Mouse (Mus musculus) heart, embryonic 10.5 days (tissue): ENCODE data around the gene Anxa2. TPM values are rescaled to one million over a fixed set of nuclear protein-coding genes. Genes with fewer than 3 reads are reported as not detected.

Source experiments
- DNase-seq: peaks from one replicate; pipeline ENCODE4 v3.0.0-alpha.2; 2017; ENCODE audit warnings: low spot score
- H3K27ac ChIP-seq: fragments of 300-500 bp; sonication (generic); 2 replicates; pipeline ENCODE4 v1.5.1; 2016; ENCODE audit warnings: mild to moderate bottlenecking
- H3K27me3 ChIP-seq: fragments of 300-500 bp; sonication (generic); 2 replicates; pipeline ENCODE4 v1.6.1; 2016; ENCODE audit warnings: mild to moderate bottlenecking; ENCODE audit not compliant: poor library complexity, insufficient read depth, severe bottlenecking
- H3K36me3 ChIP-seq: fragments of 300-500 bp; sonication (generic); 2 replicates; pipeline ENCODE4 v1.6.1; 2016; ENCODE audit warnings: mild to moderate bottlenecking, moderate library complexity
- H3K4me1 ChIP-seq: fragments of 300-500 bp; sonication (generic); 2 replicates; pipeline ENCODE4 v1.6.1; 2016; ENCODE audit warnings: mild to moderate bottlenecking
- H3K4me3 ChIP-seq: fragments of 300-500 bp; sonication (generic); 2 replicates; pipeline ENCODE4 v1.5.1; 2016; ENCODE audit warnings: mild to moderate bottlenecking, moderate library complexity
- H3K9me3 ChIP-seq: fragments of 300-500 bp; sonication (generic); 2 replicates; pipeline ENCODE4 v1.6.1; 2016; ENCODE audit warnings: mild to moderate bottlenecking, moderate library complexity
- WGBS: fragments of 180-500 bp; shearing (Covaris S2); methylation state at CpG from one replicate; pipeline ENCODE4 v1.1.7; 2016; 5-methylcytosine and 5-hydroxymethylcytosine counted together
- polyA plus RNA-seq: library from polyadenylated mRNA; unstranded; fragments of >200 nt; fragmentation: Nextera tagmentation; extraction: Ambion mirVana; gene quantifications from 2 replicates; pipeline ENCODE4 v1.2.1, GENCODE M21; 2016

The Anxa2 gene
- polyA plus RNA-seq, 1 experiment from 2014 or later, result 349 TPM

DNA sequence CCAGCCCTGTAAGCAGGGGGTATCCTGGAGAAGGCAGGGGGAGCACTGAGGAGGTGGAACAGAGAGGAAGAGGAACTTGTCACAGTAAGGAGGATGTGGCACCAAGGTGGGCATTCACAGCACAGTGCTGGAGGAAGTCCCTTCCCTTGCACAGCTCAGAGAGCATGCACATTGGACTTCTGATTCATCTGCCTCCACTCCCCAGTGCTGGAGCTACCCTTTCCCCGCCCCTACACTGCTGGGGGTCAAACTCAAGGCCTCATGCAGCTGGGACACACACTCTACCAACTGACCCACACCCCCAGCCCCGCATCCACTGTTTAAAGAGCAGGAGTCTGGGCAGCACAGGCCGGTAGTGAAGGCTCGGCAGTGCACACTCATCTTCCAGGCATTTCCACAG lies 12.7 kb downstream of the Anxa2 start:
- Histone ChIP-seq H3K27me3 (no peaks in the 10 kb centered on the region), H3K4me3 (no peak overlapping the region), H3K36me3 (peaks cover 44% of the 10 kb centered on the region), H3K4me1 (peaks cover 36% of the 10 kb centered on the region), H3K27ac (peak overlapping the region; percentile 17; the same call in 1 of the 2 replicates), H3K9me3 (no peaks in the 10 kb centered on the region)
- DNase-seq, result no peak
- 70% methylated on average over 4 of the region's 4 CpGs for WGBS

DNA sequence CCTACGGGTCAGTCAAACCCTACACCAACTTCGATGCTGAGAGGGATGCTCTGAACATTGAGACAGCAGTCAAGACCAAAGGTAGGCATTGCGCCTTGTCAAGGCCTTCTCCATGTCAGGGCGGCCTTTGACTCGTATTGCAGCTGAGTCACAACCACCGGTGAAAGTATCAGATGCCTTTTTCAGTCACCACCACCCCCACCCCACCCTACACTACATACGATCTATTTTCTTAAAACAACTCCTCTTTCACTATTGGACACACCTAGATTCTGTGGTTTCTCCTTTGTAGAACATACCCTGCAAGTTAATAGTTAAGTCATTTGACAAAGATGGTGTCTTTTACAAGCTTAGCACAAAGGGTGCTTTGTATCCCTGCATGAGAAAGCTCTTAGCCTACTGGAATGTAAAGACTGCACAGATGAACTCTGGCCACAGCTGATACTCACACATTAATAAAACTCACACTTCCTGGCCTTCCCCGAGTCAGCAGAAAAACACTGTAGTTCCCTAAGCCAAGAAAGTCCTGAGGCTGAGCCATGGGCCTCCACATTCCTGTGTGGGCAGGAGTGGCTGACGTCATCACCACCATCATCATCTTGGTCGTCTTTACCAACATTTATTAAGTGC lies 14.0 kb downstream of the Anxa2 start:
- H3K27ac ChIP-seq, result 0 out of 2 replicates have a peak overlapping the region, but pooled peaks have one; percentile 4
- H3K9me3 ChIP-seq, result no peaks in the 10 kb centered on the region
- no peak overlapping the region for H3K4me3 ChIP-seq
- 65% methylated on average over 10 of the region's 10 CpGs for WGBS
- H3K36me3 ChIP-seq, result peaks cover 42% of the 10 kb centered on the region
- DNase-seq, result no peak
- peaks cover 48% of the 10 kb centered on the region for H3K4me1 ChIP-seq
- H3K27me3 ChIP-seq, result no peaks in the 10 kb centered on the region

DNA sequence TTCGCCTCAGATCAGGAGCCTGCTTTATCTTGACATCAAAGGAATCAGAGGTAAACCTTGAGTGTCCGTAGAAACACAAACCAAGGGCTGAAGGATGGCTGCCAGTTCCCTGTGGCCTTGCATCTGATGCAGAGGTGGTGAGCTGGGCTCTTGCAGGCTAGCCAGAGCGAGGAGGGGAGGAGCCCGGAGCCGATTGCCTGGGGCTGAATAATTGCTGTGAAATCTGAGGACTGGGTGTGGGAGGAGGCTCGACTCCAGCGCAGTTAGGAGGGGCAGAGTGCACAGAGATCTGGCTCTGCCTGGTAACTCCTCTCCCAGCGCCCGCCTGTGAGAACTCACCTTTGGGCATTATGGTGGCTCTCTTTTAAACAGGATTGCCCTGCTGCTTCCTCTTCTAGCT lies 15.6 kb downstream of the Anxa2 start:
- Histone ChIP-seq H3K4me3 (no peak overlapping the region), H3K4me1 (peaks cover 58% of the 10 kb centered on the region), H3K36me3 (peaks cover 54% of the 10 kb centered on the region), H3K27ac (peak overlapping the region; percentile 13; the same call in 1 of the 2 replicates), H3K27me3 (no peaks in the 10 kb centered on the region), H3K9me3 (no peaks in the 10 kb centered on the region)
- DNase-seq, result peak; percentile 89
- WGBS, result 8% methylated on average over 9 of the region's 9 CpGs

GRCm38 (mm10) chr9:69470362-69470761 lies 16.9 kb downstream of the Anxa2 start:
- H3K36me3 ChIP-seq, result peaks cover 55% of the 10 kb centered on the region

GRCm38 (mm10) chr9:69470921-69471320 lies 17.5 kb downstream of the Anxa2 start:
- Histone ChIP-seq H3K36me3 (peaks cover 50% of the 10 kb centered on the region), H3K4me1 (peaks cover 57% of the 10 kb centered on the region), H3K27ac (peak overlapping the region; percentile 53), H3K4me3 (no peak overlapping the region), H3K27me3 (no peaks in the 10 kb centered on the region), H3K9me3 (no peaks in the 10 kb centered on the region)
- peak; percentile 88 for DNase-seq
- WGBS, result 14% methylated on average over 6 of the region's 6 CpGs

More at GRCm38 (mm10) chr9:69470362-69470761, 16.9 kb downstream of the Anxa2 start:
- 73% methylated on average over 5 of the region's 5 CpGs for WGBS
- Histone ChIP-seq H3K4me1 (peaks cover 58% of the 10 kb centered on the region), H3K27ac (peak overlapping the region; percentile 53), H3K4me3 (no peak overlapping the region), H3K9me3 (no peaks in the 10 kb centered on the region), H3K27me3 (no peaks in the 10 kb centered on the region)
- DNase-seq, result no peak

DNA sequence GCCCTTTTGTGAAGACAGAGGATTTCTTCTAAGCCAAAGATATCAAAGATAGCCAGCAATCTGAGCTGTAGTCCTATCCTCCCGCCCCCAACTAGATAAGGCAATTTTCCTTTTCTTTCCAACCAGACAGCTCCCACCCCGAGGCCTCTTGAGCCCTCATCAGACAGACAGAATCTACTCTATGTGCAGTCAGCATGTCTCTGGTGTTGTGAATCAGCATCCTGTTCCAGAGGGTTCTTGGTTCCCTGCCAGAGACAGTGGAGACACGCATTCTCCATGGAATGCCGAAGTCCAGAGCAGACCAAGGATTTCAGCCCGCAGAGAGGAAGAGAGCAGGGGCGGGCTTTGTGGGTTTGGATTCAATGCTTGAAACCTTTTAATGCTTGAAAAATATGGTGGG lies 19.3 kb downstream of the Anxa2 start:
- WGBS, result 63% methylated on average over 6 of the region's 6 CpGs
- Histone ChIP-seq H3K27me3 (no peaks in the 10 kb centered on the region), H3K4me1 (peaks cover 62% of the 10 kb centered on the region), H3K36me3 (peaks cover 49% of the 10 kb centered on the region), H3K9me3 (no peaks in the 10 kb centered on the region), H3K4me3 (no peak overlapping the region), H3K27ac (0 out of 2 replicates have a peak overlapping the region, but pooled peaks have one; percentile 9)
- no peak for DNase-seq

DNA sequence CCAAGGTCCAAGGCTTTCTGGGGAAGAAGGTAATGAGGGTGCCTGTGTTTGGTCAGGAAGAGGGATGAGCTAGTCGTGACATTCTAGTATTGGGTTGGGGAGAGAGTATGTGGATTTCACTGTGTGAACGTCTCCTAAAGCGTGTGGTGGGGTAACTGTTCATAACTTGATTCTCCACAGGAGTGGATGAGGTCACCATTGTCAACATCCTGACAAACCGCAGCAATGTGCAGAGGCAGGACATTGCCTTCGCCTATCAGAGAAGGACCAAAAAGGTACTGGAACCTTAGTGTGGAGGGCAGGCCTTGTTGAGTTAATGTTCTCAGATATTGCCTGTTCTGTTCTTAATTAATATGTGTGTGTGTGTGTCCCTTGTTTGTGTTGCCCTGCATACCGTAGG lies 22.5 kb downstream of the Anxa2 start:
- Histone ChIP-seq H3K4me1 (peaks cover 46% of the 10 kb centered on the region), H3K36me3 (peaks cover 56% of the 10 kb centered on the region), H3K4me3 (no peak overlapping the region), H3K27me3 (no peaks in the 10 kb centered on the region), H3K27ac (no peak overlapping the region), H3K9me3 (no peaks in the 10 kb centered on the region)
- WGBS, result 68% methylated on average over 6 of the region's 6 CpGs
- no peak for DNase-seq

GRCm38 (mm10) chr9:69477195-69477823 lies 23.9 kb downstream of the Anxa2 start:
- no peaks in the 10 kb centered on the region for H3K27me3 ChIP-seq
- DNase-seq, result no peak
- no peak overlapping the region for H3K4me3 ChIP-seq
- peak overlapping the region; percentile 18 for H3K27ac ChIP-seq
- WGBS, result 69% methylated on average over 14 of the region's 14 CpGs
- H3K9me3 ChIP-seq, result no peaks in the 10 kb centered on the region
- peaks cover 32% of the 10 kb centered on the region for H3K4me1 ChIP-seq
- peaks cover 49% of the 10 kb centered on the region for H3K36me3 ChIP-seq

GRCm38 (mm10) chr9:69477824-69478222 lies 24.4 kb downstream of the Anxa2 start:
- Histone ChIP-seq H3K27ac (0 out of 2 replicates have a peak overlapping the region, but pooled peaks have one; percentile 18), H3K4me1 (peaks cover 27% of the 10 kb centered on the region), H3K9me3 (no peaks in the 10 kb centered on the region), H3K4me3 (no peak overlapping the region), H3K27me3 (no peaks in the 10 kb centered on the region), H3K36me3 (peaks cover 47% of the 10 kb centered on the region)
- 61% methylated on average over 6 of the region's 6 CpGs for WGBS
- no peak for DNase-seq

DNA sequence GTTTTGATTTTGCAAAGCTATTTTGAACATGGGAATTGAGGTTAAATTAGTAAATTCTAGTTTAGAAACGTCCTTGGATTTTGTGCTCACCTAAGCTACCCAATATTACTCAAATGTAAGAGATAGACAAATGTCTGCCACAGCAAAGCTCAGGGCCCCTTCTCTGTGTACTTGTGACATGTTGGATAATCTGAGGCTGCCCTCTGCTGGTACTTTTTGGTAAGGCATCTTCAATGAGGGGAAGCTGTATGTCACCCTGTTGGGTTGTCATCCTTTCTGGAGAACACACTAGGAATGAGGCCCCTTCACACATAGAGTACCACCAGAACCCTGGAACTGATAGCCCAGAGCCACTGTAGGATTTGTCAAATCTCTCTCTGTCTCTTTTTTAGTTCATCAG lies 26.9 kb downstream of the Anxa2 start:
- H3K9me3 ChIP-seq, result no peaks in the 10 kb centered on the region
- H3K36me3 ChIP-seq, result peaks cover 60% of the 10 kb centered on the region
- no peak overlapping the region for H3K27ac ChIP-seq
- peaks cover 32% of the 10 kb centered on the region for H3K4me1 ChIP-seq
- H3K27me3 ChIP-seq, result no peaks in the 10 kb centered on the region
- DNase-seq, result no peak
- H3K4me3 ChIP-seq, result no peak overlapping the region
- 3% methylated on average over 1 of the region's 1 CpGs for WGBS

GRCm38 (mm10) chr9:69483811-69484210 lies 30.4 kb downstream of the Anxa2 start:
- Histone ChIP-seq H3K4me1 (peaks cover 28% of the 10 kb centered on the region), H3K36me3 (peaks cover 71% of the 10 kb centered on the region), H3K4me3 (no peak overlapping the region), H3K9me3 (no peaks in the 10 kb centered on the region), H3K27me3 (no peaks in the 10 kb centered on the region), H3K27ac (no peak overlapping the region)
- DNase-seq, result no peak
- 59% methylated on average over 12 of the region's 12 CpGs for WGBS

- Histone ChIP-seq H3K27me3 (no peaks in the 10 kb centered on the region), H3K4me1 (peaks cover 25% of the 10 kb centered on the region)
Observed at GRCm38 (mm10) chr9:69486140-69486539, 32.7 kb downstream of the Anxa2 start.

DNA sequence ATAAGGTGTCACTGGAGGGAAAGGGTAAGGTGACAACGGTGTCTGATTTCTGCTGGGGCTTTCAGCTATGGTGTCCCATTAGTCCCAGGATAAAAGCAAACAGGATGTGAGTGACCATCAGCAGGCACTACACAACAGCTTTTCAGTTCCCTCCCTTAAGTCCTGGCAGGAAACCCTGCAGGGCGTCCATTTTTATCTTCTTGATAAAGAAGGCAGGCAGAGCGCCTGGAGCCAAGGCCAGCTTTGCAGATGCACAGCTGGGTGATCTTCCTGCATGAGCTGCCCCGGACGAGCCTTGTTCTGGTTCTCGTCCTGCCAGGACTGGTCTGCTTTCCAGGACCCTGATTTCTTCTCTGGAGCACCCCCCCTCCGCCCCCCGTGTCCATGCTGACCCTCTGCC lies 35.1 kb downstream of the Anxa2 start:
- H3K36me3 ChIP-seq, result peaks cover 96% of the 10 kb centered on the region
- peaks cover 20% of the 10 kb centered on the region for H3K4me1 ChIP-seq
- H3K4me3 ChIP-seq, result peak overlapping the region; percentile 5; the same call in 1 of the 2 replicates
- no peak for DNase-seq
- WGBS, result 11% methylated on average over 8 of the region's 8 CpGs
- no peaks in the 10 kb centered on the region for H3K27me3 ChIP-seq
- 0 out of 2 replicates have a peak, but pooled peaks cover 6% of the 10 kb centered on the region for H3K9me3 ChIP-seq
- H3K27ac ChIP-seq, result peak overlapping the region; percentile 69

More at GRCm38 (mm10) chr9:69486140-69486539, 32.7 kb downstream of the Anxa2 start:
- Histone ChIP-seq H3K27ac (no peak overlapping the region), H3K36me3 (peaks cover 83% of the 10 kb centered on the region), H3K4me3 (no peak overlapping the region), H3K9me3 (no peaks in the 10 kb centered on the region)
- WGBS, result 77% methylated on average over 8 of the region's 8 CpGs
- no peak for DNase-seq
